Comparison of ENCODE assay signal across 12 mouse cellular contexts in genomic region chr2:104218114-104218513, GRCm38 (mm10).
DNase-seq lines count a peak whose midpoint lies in the region; ATAC-seq lines count a peak whose summit lies in the region.
"Had no signal": no experiment of that assay in that cellular context is flagged by ENCODE, and none has a peak within 500 bp of the region (broad histone marks: within the 10 kb centered on the region; RNA-seq: fewer than 3 reads in every experiment).

No protein-coding gene starts in this region.

- peak; percentile 43 for ATAC-seq in lung, embryonic 16.5 days (ENCODE audit: low read depth)
- ATAC-seq in forebrain, embryonic 12.5 days (ENCODE audit: low FRiP score), result no peak
- ATAC-seq in hindbrain, embryonic 13.5 days (ENCODE audit: low FRiP score), result peak; percentile 49; the same call in 1 of the 2 replicates
- ATAC-seq in midbrain, embryonic 15.5 days (replicated peaks), result peak; percentile 32; the same call in 1 of the 2 replicates
- no peak for ATAC-seq in liver, embryonic 11.5 days (replicated peaks; ENCODE audit: low FRiP score)
- ATAC-seq: CD4-positive, CD25-positive, alpha-beta regulatory T cell, adult 4 months had no signal

- no peaks in the 10 kb centered on the region for H3K27me3 ChIP-seq in lung, embryonic 16.5 days (ENCODE audit: control insufficient read depth, insufficient read depth, low read depth, low read length)
- H3K27me3 ChIP-seq in forebrain, embryonic 12.5 days, result no peaks in the 10 kb centered on the region
- peaks cover 50% of the 10 kb centered on the region for H3K27me3 ChIP-seq in hindbrain, embryonic 13.5 days
- no peaks in the 10 kb centered on the region for H3K27me3 ChIP-seq in midbrain, embryonic 15.5 days (replicated peaks)
- no peaks in the 10 kb centered on the region for H3K27me3 ChIP-seq in liver, embryonic 11.5 days (replicated peaks; ENCODE audit: control insufficient read depth, insufficient read depth, low read length)

- H3K9me3 ChIP-seq in lung, embryonic 16.5 days (ENCODE audit: control insufficient read depth, low read length), result no peaks in the 10 kb centered on the region
- no peaks in the 10 kb centered on the region for H3K9me3 ChIP-seq in forebrain, embryonic 12.5 days
- H3K9me3 ChIP-seq in hindbrain, embryonic 13.5 days, result no peaks in the 10 kb centered on the region
- no peaks in the 10 kb centered on the region for H3K9me3 ChIP-seq in midbrain, embryonic 15.5 days
- H3K9me3 ChIP-seq in liver, embryonic 11.5 days (ENCODE audit: control insufficient read depth, low read length), result no peaks in the 10 kb centered on the region

- H3K4me2 ChIP-seq in lung, embryonic 16.5 days (ENCODE audit: low read depth, low read length), result no peak overlapping the region
- no peak overlapping the region for H3K4me2 ChIP-seq in forebrain, embryonic 12.5 days
- no peak overlapping the region for H3K4me2 ChIP-seq in hindbrain, embryonic 13.5 days
- no peak overlapping the region for H3K4me2 ChIP-seq in midbrain, embryonic 15.5 days
- no peak overlapping the region for H3K4me2 ChIP-seq in liver, embryonic 11.5 days

- H3K4me1 ChIP-seq in lung, embryonic 16.5 days (replicated peaks; ENCODE audit: control insufficient read depth, insufficient read depth, low read length), result peaks cover 17% of the 10 kb centered on the region
- H3K4me1 ChIP-seq in forebrain, embryonic 12.5 days, result peaks cover 25% of the 10 kb centered on the region
- peaks cover 26% of the 10 kb centered on the region for H3K4me1 ChIP-seq in hindbrain, embryonic 13.5 days (replicated peaks)
- peaks cover 15% of the 10 kb centered on the region for H3K4me1 ChIP-seq in midbrain, embryonic 15.5 days
- no peaks in the 10 kb centered on the region for H3K4me1 ChIP-seq in liver, embryonic 11.5 days (replicated peaks; ENCODE audit: control insufficient read depth, insufficient read depth, low read length)

- H3K9ac ChIP-seq in lung, embryonic 16.5 days (ENCODE audit: low read length), result 0 out of 2 replicates have a peak overlapping the region, but pooled peaks have one; percentile 15
- no peak overlapping the region for H3K9ac ChIP-seq in forebrain, embryonic 12.5 days
- peak overlapping the region; percentile 25; the same call in 1 of the 2 replicates for H3K9ac ChIP-seq in hindbrain, embryonic 13.5 days
- H3K9ac ChIP-seq in midbrain, embryonic 15.5 days, result 0 out of 2 replicates have a peak overlapping the region, but pooled peaks have one; percentile 1
- H3K9ac ChIP-seq in liver, embryonic 11.5 days (ENCODE audit: low read depth, low read length), result no peak overlapping the region

- 33% methylated on average over 10 of the region's 10 CpGs for WGBS in lung, embryonic 16.5 days
- 63% methylated on average over 10 of the region's 10 CpGs for WGBS in forebrain, embryonic 12.5 days
- WGBS in hindbrain, embryonic 13.5 days, result 40% methylated on average over 10 of the region's 10 CpGs
- 31% methylated on average over 10 of the region's 10 CpGs for WGBS in midbrain, embryonic 15.5 days
- 75% methylated on average over 10 of the region's 10 CpGs for WGBS in liver, embryonic 11.5 days

- intact Hi-C loops in heart, postnatal 14 days (cut with DNase I), result no loop called here

- H3K36me3 ChIP-seq in lung, embryonic 16.5 days (ENCODE audit: control insufficient read depth, insufficient read depth, low read length), result no peaks in the 10 kb centered on the region
- no peaks in the 10 kb centered on the region; the same call in 1 of the 2 replicates for H3K36me3 ChIP-seq in forebrain, embryonic 12.5 days (replicated peaks)
- peaks cover 16% of the 10 kb centered on the region for H3K36me3 ChIP-seq in hindbrain, embryonic 13.5 days
- no peaks in the 10 kb centered on the region for H3K36me3 ChIP-seq in midbrain, embryonic 15.5 days (replicated peaks)
- no peaks in the 10 kb centered on the region for H3K36me3 ChIP-seq in liver, embryonic 11.5 days (ENCODE audit: control insufficient read depth, insufficient read depth, low read length)

- DNase-seq in lung, postnatal 25 days (ENCODE audit: low spot score), result no peak
- DNase-seq in thymus, postnatal 4 days, result no peak
- DNase-seq in liver, embryonic 11.5 days (ENCODE audit: low spot score), result no peak
- no peak for DNase-seq in heart, postnatal 14 days
- DNase-seq: cerebellum, adult 9-11 months; kidney, adult 2 months; lung, postnatal 14 days had no signal

- H3K4me3 ChIP-seq in lung, embryonic 16.5 days (ENCODE audit: low read length), result no peak overlapping the region
- H3K4me3 ChIP-seq in forebrain, embryonic 12.5 days (replicated peaks), result no peak overlapping the region
- H3K4me3 ChIP-seq in hindbrain, embryonic 13.5 days, result no peak overlapping the region
- H3K4me3 ChIP-seq in midbrain, embryonic 15.5 days, result no peak overlapping the region
- no peak overlapping the region for H3K4me3 ChIP-seq in liver, embryonic 11.5 days (ENCODE audit: low read depth, low read length)

- peak overlapping the region; percentile 56 for H3K27ac ChIP-seq in lung, embryonic 16.5 days (ENCODE audit: low read length)
- peak overlapping the region; percentile 66 for H3K27ac ChIP-seq in forebrain, embryonic 12.5 days
- H3K27ac ChIP-seq in hindbrain, embryonic 13.5 days, result peak overlapping the region; percentile 67
- peak overlapping the region; percentile 55 for H3K27ac ChIP-seq in midbrain, embryonic 15.5 days
- no peak overlapping the region for H3K27ac ChIP-seq in liver, embryonic 11.5 days (ENCODE audit: low read depth, low read length)

Comparison
In these comparisons a context has a peak if more than half of its experiments do, and no peak if none do; other contexts are left out.
1. ATAC-seq: peak in lung, embryonic 16.5 days (single experiment), hindbrain, embryonic 13.5 days (single experiment) and midbrain, embryonic 15.5 days (single experiment); none in forebrain, embryonic 12.5 days (single experiment) and liver, embryonic 11.5 days (single experiment).
2. H3K9ac ChIP-seq: peak in lung, embryonic 16.5 days (single experiment), hindbrain, embryonic 13.5 days (single experiment) and midbrain, embryonic 15.5 days (single experiment); none in forebrain, embryonic 12.5 days (single experiment) and liver, embryonic 11.5 days (single experiment).